Mouse (Mus musculus): ENCODE measurements around the gene Wdr4.
"Not testable (repeated sequence)": the region's sequence is repeated elsewhere in the genome, so short reads cannot be mapped to it uniquely, and the experiment has no call there.

Wdr4 gene

GRCm38 (mm10) chr17:31535358-31535757 is 15.6 kb upstream of the Wdr4 start:
- DNase-seq = no peak

DNA sequence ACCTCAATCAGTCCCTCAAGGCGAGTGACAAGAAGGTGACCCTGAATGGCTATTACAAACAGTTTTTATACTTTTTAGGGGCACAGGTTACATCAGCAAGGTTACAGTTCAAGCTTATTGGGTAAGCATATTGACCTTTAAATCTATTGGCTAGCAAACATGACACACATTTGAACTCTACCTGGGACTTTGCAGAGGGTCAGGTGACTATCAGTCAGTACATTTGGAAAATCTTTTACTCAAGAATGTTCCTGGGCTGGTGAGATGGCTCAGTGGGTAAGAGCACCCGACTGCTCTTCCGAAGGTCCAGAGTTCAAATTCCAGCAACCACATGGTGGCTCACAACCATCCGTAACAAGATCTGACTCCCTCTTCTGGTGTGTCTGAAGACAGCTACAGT is 12.6 kb upstream of the Wdr4 start:
- DNase-seq = not testable (repeated sequence)

DNA sequence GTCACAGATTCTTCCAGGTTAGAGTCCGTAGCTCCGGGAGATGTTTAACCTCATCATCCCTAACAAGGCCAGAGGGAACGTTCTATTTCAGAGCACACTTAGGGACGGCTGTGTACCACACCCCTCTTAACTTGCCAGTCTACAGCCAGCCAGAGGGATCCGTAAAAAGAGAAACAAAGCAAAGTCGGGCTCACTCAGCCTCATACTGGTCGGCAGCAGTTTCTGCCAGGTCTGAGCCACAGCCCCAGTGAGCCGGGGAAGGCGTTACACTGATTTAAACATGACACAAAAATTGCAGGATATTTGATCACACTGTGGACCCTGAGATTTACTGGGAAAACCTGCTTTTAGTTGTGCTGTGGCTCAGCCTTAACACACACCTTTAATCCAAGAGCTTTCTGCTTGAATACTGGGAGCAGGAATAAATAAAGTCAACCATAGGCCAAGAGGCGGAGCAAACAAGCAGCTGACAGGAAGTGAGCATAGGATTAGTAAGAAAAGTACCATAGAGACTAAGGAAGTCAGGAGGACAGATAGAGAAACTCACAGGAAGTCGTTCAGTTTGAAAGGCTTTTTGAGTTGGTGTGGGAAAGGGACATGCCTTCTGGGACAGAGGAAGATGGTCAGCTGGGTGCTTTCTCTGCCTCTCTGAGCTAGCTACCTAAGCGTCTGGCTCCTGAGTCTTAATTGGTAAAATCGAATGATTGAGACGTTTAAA is 11.8 kb upstream of the Wdr4 start:
- no peak for DNase-seq

- peak in 1 of 2 experiments; percentile 16 for DNase-seq
These were observed 9.5 kb upstream of the Wdr4 start for GRCm38 (mm10) chr17:31529314-31529713.

GRCm38 (mm10) chr17:31525816-31526215 is 6.0 kb upstream of the Wdr4 start:
- no peak for DNase-seq

GRCm38 (mm10) chr17:31525114-31525513 is 5.3 kb upstream of the Wdr4 start:
- no peak for DNase-seq

DNA sequence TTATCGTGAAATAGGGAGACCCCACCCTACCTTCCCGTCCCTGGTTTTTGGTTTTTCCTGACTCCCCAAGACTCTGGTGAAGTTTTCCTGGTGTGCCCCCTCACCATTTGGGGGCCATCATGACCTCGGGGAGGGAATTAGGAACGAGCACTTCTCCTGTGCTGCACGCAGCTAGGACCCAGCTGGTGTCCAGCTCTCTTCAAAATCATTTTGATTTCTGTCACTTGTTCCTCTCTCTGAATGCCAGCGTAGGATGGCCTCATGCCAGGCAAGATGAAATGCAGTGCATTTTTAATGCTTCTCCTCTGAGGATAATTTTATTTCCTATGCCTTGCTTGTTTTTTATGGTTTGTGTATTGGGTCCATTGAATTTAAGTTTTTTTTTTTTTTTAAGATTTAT is 2.2 kb upstream of the Wdr4 start:
- peak; percentile 40 to 45 for DNase-seq

GRCm38 (mm10) chr17:31520895-31521294 is 1.1 kb upstream of the Wdr4 start:
- DNase-seq = peak; percentile 84 to 86

- DNase-seq = no peak
These were observed 335 bp downstream of the Wdr4 start for GRCm38 (mm10) chr17:31519344-31519945.

DNA sequence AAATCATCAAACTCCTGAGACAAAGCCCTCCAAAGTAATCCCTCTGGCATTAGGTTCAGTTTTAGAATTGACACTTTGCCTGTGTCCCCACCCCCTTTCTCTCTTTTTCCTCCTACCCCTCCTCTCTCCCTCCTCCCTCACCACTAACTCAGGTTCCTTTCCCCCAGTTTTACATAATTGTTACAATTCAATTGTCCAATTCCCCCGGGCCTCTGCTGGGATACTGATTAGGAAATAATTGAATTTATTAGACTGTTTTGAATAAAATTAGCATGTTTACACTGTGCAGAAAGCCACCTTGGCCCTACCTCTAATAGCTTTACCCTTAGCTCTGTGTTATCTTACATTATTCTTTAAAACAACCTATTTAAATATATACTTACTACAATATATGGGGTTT is 5.1 kb downstream of the Wdr4 start:
- no peak for DNase-seq

DNA sequence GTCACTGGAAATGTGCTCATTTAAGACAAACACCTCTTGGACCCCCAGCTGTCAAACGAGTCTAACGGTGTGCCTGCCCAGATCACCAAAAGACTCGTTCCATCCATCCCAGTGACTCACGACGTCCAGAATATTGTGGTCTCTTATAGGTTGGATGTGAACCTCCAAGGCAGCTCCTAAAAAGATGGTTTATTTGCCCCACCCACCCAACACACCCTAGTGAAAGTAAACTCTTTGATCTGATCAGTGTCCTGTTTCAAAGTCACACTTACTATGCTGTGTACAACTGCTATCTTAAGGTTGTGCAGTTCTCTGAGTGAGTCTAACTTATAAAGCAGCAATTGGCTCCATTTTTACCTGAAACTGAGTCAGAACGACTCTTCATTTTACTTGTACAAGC is 7.2 kb downstream of the Wdr4 start:
- DNase-seq = no peak

DNA sequence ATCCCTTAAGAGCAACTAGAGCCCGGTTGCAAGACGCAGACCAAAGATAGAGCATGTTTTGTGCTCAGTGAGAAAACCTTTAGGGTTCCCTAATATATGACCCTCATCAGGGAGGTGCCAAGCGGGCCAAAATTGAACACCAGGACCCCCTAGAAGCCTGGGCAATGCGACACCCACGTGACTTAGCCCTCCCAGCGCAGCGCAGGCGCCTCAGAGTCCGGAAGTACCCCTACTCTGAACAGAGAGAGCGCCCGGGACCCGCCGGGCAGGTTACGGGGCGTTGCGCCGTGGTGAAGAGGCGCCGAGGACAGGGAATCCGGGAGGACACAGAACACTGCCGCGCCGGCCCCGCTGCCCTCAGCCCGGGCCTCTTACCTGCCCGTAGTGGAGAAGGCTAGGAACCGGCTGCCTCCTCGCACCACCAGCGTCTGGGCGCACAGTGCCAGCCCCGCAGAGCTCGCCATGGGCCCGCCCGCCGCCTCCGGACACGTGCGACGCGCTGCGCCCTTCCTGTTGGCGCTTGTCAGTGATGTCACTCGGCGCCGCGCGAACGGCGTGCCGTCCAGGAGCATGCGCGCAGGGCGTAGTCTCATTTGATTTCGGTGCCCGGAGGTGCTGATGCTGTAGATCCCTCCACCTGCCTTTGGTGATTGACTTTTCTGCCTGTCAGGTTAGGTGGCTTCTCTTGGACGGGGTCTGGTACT is 7.8 kb downstream of the Wdr4 start:
- peak; percentile 88 to 91 for DNase-seq

- DNase-seq = no peak
These were observed 8.8 kb downstream of the Wdr4 start for GRCm38 (mm10) chr17:31510944-31511343.

DNA sequence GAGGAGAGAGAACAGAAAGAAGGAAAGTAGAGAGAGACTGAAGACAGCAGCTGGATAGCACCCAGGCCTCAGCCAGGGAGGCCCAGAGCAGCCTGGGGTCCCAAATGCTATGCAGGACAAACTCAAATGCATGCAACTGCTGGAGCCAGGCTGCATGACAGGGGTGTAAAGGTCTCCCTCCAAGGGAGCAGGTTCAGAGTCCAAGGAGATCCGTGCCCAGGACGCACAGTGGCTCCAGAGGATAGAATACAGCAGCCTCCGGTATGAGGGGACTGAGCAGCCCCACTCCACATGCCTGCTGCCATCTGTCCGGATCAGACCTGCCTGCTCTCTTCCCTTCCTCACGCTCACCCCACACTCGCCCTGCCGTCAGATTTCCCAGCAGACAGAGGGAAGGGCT is 13.5 kb downstream of the Wdr4 start:
- no peak for DNase-seq

DNA sequence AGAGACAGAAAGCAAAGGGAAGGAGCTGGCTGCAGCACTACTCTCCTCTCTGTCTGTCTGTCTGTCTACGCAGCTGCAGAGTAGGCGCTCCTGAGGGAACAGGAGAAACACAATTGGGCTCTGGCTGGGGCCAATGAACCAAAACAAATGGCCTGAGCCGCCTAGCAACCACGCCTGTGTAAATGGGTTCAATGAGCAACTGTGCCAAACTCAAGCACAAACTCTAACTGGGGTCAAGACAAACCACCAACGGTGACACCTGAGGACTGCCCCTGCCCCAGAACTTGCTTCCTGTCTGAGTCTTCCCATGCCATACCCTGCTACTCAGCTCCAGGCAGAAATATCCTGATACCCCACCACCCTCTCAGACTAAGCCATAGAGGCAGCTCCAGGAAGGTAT is 14.8 kb downstream of the Wdr4 start:
- no peak for DNase-seq

DNA sequence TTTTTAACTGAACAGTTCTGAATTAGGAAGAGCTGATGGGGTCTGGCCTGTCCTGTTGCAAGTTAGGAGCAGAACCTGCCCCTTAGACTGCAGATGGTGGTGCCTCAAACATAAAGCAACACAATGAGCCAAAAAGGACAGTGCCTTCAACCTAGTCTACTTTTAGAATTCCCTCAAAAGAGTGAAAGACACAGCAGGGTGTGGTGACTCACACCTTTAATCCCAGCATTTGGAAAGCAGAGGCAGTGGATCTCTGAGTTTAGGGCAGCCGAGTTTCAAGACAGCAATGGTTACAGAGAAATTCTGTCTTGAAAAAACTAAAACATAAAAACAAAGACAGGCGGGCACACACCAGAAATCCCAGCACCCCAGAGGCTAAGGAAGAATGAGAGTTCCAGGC is 15.8 kb downstream of the Wdr4 start:
- no peak for DNase-seq

- DNase-seq = no peak
These were observed 16.4 kb downstream of the Wdr4 start for GRCm38 (mm10) chr17:31503337-31503736.

GRCm38 (mm10) chr17:31502261-31502927 is 17.4 kb downstream of the Wdr4 start:
- no peak for DNase-seq

DNA sequence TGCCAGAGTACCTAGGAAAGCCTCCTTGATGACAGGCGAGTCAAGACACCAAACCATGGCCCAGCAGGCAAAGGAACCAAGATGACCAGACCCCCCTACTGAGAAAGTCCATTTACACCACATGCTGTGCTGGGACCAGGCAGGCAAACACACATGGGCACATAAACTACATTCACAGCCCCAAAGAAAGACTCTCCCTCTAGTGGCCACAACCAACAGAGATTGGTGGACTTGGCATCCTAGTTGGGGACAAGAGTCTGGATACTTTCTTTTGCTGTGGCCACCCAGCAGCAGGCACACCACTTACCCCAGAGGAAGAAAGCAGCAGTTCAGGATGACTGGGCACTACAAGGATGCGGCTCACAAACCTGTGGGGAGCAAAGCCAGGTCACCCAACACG is 18.9 kb downstream of the Wdr4 start:
- DNase-seq = no peak

DNA sequence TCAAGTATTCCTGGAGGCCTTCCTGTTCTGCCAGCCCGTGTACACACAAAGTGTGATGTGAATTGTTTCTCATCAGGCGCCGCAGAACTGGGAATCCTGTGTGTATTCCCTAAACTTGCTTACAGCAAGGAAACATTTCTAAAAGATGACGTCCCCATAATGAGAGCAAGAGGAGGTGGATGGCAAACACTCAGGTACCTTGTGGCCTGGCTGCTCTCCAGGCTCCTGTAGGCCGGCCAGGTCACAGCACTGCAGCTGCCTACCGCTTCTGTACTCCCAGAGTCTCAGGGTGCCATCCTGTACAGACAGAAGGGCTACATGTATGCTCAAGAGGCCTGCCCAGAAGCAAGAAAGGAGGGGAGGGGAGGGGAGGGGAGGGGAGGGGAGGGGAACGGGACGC is 19.4 kb downstream of the Wdr4 start:
- DNase-seq = peak; percentile 30 to 47

DNA sequence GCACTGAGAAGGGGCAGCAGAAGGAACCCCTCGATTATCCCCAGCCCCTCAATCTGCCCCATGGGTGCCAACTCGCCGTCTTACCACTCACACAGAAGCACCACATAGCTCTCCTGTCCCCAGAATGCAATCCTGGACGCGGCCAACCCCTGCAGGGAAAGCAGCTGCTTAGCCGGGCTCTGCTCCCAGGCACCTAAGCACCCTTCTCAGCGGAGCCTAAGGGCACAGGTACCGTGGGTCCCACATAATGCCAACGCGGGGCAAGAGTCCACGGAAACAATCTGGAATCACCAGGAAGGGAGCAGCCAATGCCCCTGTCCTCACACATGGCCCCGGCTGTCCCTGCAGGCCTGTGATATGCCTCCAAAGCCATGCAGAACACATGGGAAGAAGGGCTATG is 20.1 kb downstream of the Wdr4 start:
- DNase-seq = peak; percentile 45 to 48

DNA sequence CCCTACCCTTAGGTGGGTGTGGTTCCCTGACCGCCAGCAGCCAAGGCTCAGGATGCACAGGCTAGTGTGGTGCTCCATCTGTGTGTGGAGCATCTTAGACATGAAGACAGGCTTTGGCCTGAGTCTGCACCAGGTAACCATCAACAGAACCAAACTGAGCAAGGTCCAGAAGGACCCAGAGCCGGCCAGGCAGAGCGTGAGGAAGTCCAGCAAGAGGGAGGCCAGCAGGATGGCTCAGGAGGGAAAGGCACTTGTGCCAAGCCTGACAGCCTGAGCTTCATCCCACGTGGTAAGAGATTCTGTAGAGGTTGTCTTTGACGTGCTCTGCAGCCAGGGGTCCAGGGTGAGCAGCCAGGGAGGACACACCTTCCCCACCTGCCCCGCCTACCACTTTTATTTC is 22.1 kb downstream of the Wdr4 start:
- DNase-seq = peak; percentile 51 to 64

DNA sequence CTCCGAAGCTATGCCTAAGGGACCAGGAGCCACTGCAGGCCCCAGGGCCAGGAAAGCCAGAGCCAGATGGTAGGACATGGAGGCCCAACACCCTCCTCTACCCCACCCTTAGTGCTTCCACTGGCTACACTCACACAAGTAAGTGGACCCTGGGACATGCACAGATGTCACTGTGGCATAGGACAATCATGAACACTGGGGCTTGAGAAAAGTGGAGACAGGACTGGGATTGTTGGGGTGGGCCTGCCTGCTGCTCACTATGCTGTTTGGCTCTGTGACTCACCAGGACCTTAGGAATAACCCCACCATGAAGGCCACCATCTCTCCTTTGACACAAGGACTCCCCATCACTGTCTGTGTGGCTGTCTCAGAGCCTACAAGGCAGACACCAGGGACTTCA is 24.8 kb downstream of the Wdr4 start:
- no peak for DNase-seq

DNA sequence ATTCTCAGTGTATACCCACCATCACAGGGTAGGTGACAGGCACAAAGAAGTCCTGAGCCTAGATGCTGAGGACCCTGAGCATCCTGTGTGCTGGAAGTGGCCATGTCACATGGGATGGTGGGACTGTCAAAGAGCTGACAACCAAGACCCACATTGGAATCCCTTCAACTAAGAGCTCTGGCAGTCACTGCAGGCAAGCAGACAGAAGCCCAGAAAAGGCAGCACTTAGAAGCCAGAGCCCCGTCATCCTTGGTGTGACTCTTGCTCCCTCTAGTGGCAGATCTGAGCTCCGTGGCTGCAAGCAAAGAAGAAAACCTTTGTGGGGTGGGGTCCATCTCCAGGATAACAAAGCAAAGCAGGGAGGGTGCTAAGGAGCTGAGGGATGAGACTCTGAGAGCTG is 27.4 kb downstream of the Wdr4 start:
- DNase-seq = peak; percentile 81 to 82

Measured in cerebellum, adult 18-20 months (tissue).